Mouse (Mus musculus) cerebellum, postnatal 25 days (tissue): ENCODE measurements around the gene Gckr.

Experiments
- DNase-seq, 2 experiments: peaks; one replicate each; pipeline ENCODE4 v3.0.0; 2021; ENCODE audit warnings: mixed read lengths in 2 of 2

Gckr gene

GRCm38 (mm10) chr5:31297047-31297757 lies at the start of gene Gckr:
TSS of gene Gckr (plus strand) at chr5:31297443.
- DNase-seq = no peak

DNA sequence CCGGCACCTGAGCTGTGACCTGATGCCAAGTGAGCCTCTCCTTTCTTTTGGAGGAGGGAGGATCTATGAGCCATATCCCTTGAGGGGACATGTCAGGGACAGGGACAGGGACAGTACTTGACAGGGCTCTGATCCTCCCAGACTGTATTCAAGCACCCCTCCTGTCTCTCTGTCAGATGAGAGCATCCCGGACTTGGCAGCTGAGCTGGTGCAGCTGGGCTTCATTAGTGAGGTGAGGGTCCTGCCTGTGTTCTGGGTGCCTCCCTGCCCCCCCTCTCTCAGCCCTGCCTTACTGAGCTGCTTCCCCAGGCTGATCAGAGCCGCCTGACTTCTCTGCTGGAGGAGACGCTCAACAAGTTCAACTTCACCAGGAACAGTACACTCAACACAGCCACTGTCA lies 46.5 kb upstream of the Gckr start:
- DNase-seq = no peak

GRCm38 (mm10) chr5:31251541-31252101 lies 45.6 kb upstream of the Gckr start, which contains the start of gene Krtcap3:
TSS of gene Krtcap3 (plus strand) at chr5:31251691.
- peak; percentile 39 to 51 for DNase-seq

GRCm38 (mm10) chr5:31252151-31252550 lies 45.1 kb upstream of the Gckr start:
- DNase-seq = no peak

GRCm38 (mm10) chr5:31252795-31253545 lies 44.3 kb upstream of the Gckr start:
- DNase-seq = no peak

GRCm38 (mm10) chr5:31253806-31254205 lies 43.4 kb upstream of the Gckr start:
- no peak for DNase-seq

DNA sequence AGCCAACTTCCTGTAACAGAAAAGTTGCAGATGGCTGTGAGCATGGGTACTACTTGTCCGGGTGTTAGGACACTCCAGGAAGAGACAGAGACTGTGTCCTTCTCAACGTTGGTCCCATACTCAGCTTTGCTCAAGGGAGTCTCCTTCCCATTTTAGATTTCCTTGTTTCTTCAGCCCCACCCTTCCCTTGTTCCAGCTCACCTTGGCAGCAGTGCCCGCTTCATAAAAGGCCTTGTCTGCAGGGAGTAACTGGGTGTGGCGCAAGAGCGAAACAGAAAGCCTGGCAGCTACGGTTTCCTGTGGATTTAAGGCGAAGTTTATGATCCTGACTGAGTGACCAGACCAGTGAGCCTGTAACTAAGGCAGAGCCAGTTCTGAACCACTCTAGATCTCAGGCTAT lies 42.8 kb upstream of the Gckr start:
- DNase-seq = no peak

DNA sequence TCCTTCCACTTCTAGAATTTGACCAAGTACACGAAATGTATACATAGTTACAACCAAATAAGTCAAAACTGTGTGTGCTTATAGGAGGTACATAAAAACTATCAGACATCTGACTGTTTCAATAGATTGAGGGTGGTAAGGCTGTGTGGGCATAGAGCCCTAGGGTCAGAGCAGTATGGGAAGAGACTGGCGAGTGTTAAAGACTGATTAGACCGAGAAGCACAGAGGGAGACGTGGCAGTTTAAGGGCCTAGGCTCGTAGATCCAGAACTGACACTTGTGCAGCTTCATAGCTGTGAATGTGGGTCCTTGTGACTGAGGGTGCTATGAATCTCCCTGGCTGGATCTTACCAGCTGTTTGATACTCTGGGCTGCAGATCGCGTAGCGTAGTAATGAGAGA lies 42.3 kb upstream of the Gckr start:
- DNase-seq = no peak

DNA sequence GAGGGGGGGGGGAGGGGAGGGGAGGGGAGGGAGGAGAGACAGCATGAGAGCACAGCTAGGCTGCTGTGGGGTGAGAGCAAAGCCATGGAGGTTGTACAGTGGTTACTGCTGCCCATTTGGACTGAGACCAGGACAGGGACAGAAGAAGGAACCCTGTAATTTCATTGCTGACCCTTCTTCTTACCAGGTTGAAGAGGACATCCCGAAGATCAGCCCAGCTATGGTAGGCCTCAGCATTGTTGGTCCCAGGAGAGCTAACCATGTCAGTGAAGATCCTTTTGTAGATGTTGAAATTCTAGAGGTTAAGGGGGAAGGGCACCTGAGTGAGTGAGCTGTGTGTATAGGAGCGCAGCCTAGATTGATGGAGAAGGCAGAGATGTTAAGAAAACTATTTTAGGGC lies 41.9 kb upstream of the Gckr start:
- no peak for DNase-seq

DNA sequence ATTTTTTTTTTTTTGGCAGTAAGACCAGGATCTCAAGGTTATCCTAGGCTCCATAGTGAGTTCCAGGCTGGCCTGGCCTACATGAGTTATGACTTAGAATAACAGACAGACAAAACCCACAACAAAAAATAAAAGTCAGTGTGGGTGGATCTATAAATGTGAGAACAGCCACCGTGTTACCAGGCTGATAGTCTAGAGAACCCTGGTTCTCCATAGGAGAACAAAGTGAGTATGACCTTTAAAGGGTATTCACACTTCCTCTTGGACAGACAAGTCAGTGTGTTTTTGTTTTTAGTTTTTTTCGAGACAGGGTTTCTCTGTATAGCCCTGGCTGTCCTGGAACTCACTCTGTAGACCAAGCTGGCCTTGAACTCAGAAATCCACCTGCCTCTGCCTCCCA lies 41.3 kb upstream of the Gckr start:
- DNase-seq = no peak

DNA sequence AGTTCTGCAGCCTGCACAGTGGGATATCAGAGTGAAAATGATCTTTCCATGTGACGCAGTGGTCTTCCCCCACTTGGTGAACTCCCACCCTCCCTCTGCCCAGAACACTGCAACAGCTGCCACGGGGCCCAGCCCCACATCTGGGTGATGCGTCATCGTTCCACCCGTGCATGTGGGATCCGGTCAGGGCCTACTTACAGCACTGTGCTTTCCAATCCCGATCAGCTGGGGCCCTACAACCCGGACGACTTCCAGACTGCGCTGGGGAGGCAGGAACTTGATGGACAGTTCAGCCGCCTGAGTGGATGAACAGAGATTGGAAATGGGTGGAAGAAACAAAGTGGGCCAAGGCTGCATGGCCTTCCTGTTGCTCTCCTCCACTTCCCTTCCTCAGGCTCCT lies 39.6 kb upstream of the Gckr start:
- DNase-seq = no peak

GRCm38 (mm10) chr5:31266101-31266500 lies 31.1 kb upstream of the Gckr start:
- DNase-seq = peak; percentile 62 to 76

GRCm38 (mm10) chr5:31267686-31268085 lies 29.6 kb upstream of the Gckr start:
- DNase-seq = no peak

DNA sequence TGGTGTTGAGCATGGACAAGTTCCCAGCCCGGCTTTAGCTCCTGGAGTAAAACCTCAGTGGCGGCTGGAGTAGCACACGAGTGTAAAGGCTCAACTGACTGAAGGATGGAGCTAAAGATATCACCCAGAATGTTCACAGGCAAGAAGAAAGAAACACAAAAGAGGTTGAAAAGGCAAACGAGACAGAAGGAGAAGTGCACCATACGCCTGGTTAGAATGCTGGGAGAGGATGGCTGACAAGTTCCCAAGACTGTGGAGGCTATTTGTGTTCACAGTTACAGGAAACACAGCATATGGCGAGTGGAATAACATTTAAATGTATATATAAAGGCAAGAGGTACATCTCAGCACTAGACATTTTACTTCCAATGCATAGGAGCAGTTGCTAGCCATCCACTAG lies 24.2 kb upstream of the Gckr start:
- DNase-seq = no peak

DNA sequence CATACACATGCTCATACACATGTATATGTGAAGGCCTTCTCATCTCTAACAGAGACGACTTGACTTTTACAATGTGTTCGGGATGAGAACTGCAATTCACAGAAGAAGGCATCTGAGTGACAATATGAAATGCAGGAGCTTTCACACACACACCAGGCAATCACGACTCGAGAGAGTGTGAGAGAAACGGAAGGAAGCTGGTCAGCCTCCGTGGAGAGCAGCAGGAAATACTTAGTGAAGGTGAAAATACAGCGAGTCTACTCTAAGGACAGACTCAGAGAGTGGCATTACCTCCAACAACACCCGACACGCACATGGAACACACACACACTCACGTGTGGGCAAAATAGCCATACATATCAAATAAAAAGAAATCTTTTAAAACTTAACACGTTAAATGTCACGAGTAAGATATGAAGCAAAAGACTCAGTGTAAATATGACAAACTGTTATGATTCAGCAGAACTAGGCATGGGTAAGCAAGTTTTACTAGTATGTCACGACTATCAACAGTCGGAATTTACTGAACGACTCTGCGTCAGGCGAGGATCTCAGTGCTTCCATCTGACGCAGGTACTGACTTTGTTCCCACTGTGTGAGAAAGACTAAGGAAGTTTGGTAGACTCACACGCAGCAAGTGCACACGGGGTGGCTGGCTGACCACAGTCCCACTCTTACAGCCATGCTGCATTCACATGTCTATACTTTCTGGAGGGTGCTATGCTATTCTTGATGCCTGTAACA lies 17.8 kb upstream of the Gckr start:
- DNase-seq = no peak

GRCm38 (mm10) chr5:31288225-31288624 lies 9.0 kb upstream of the Gckr start:
- DNase-seq = no peak

GRCm38 (mm10) chr5:31288655-31289054 lies 8.6 kb upstream of the Gckr start:
- DNase-seq = no peak

DNA sequence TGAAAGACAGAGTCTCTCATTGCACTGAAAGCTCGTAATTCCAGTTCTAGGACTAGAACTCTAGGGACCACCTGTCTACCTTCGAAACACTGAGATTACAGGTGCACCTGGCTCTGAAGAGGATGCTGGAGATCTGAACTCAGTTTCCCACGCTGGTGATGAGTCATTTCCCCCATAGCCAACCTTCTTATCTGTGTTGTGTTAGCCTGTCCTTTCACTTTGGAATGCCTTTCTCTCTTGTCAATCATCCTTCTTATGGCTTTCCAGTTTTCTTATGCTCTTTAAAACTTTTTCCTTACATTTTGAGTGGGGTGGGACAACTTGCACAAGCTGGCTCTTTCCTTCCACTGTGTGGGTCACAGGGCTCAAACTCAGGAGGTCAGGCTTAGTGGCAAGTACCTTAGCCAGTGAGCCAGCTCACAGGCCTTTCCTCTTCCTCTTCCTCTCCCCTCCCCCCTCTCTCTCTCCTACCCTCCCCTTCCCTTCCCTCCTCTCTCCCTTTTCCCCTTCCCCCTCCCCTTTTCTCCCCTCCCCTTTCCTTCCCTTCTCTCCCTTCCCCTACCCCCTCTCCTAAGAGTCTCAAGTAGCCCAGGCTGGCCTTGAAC lies 7.5 kb upstream of the Gckr start:
- DNase-seq = no peak

DNA sequence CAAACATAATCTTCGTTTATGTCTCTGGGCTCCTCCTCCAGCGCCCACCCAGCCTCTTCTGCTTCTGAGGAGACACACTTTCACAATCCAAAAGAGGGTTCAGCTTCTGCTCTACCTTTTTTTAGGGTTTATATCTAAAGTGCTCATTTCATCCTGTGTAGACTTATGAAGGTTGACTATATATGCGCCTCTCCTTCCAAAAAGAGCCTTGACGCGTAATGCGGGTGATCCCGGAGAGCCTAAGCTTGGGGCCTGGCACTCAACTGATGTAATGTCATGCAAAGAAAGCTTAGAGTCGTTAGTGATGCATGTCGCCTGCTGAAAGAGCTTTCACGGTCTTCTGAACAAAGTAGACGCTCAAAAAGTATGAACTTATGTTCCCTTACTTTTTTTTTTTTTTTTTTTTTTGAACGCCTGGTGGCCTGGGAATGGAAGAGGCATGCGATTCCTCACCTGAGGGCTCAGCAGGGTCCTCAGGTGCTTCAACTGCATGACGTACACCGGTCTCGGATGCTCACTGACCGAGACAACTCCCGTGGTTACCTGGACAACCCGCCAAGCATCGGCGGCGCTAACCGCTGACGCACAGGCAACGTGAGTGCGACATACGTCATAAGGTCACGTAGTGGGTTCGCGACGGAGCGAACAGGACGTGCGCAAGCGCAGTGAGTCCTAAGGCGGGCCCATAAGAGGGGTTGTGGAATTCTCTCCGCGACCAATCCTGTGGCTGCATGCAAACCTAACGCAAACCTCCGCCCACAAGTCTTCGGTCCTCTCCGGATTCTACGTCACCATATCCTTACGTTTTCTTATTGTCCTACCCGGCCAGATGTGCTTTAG lies 6.5 kb upstream of the Gckr start, which contains the start of gene Ift172:
Gene Ift172 (minus strand): TSS at position 596 of the 840 bp plus-strand sequence.
- peak; percentile 95 to 97 for DNase-seq

DNA sequence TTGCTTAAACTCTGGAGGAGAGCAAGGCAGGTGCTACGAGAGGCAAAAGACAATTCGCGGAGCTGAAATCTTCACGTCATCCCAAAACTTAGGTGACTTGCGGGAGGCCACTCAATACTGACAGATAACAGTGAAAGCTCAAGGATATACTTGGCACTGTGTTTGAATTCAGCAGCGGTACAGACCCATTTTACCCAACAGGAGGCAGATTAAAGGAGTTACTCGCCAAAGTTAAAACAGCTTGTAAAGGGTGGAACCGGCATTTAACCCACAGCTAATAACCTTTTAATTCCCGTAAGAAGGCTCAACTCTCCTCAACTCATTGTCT lies 5.9 kb upstream of the Gckr start:
- no peak for DNase-seq

GRCm38 (mm10) chr5:31294964-31295605 lies 2.2 kb upstream of the Gckr start:
- peak; percentile 38 to 44 for DNase-seq
